Mouse (Mus musculus) liver, embryonic 14.5 days (tissue): ENCODE measurements around the gene Nckipsd. TPM values are rescaled to one million over a fixed set of nuclear protein-coding genes. Genes with fewer than 3 reads are reported as not detected.

Experiments
- ATAC-seq: fragments of 200-750 bp; cut with Nextera tagmentation; 2 replicates; pipeline ENCODE4 v1.8.0; 2017; ENCODE audit warnings: moderate number of reproducible peaks, mild to moderate bottlenecking, moderate library complexity; ENCODE audit not compliant: insufficient read depth
- DNase-seq, 3 experiments: peaks; one replicate each; pipeline ENCODE4 v3.0.0-alpha.2; 2012 to 2013; ENCODE audit warnings: low read depth in 3 of 3, low spot score in 3 of 3
- H3K27ac ChIP-seq: fragments of 300-500 bp; sonication (generic); 2 replicates; pipeline ENCODE4 v1.5.1; 2014; ENCODE audit warnings: moderate library complexity, mild to moderate bottlenecking, control low read depth, inconsistent platforms
- H3K27me3 ChIP-seq: fragments of 300-500 bp; sonication (generic); 2 replicates; pipeline ENCODE4 v1.6.1; 2014; ENCODE audit warnings: mild to moderate bottlenecking, low read length, moderate library complexity; ENCODE audit not compliant: control insufficient read depth, insufficient read depth
- H3K36me3 ChIP-seq: fragments of 300-500 bp; sonication (generic); replicated peaks from 2 replicates; pipeline ENCODE4 v1.6.1; 2014; ENCODE audit warnings: low read depth; ENCODE audit not compliant: control insufficient read depth, insufficient read depth
- H3K4me1 ChIP-seq, 2 experiments: fragments of 200-500 bp in 1 of 2; fragments of 300-500 bp in 1 of 2; sonication (generic) in 1 of 2; replicated peaks; 2 replicates each; pipeline ENCODE4 v1.6.1; 2012 to 2014; ENCODE audit warnings: antibody characterized with exemption in 1 of 2, inconsistent platforms in 1 of 2, low read length in 1 of 2; ENCODE audit not compliant: control insufficient read depth in 2 of 2, insufficient read depth in 2 of 2
- H3K4me2 ChIP-seq: fragments of 300-500 bp; sonication (generic); 2 replicates; pipeline ENCODE4 v1.6.1; 2014; ENCODE audit warnings: low read depth, mild to moderate bottlenecking, control low read depth, moderate library complexity
- H3K4me3 ChIP-seq, 2 experiments: fragments of 200-500 bp in 1 of 2; fragments of 300-500 bp in 1 of 2; sonication (generic) in 1 of 2; 2 replicates each; pipeline ENCODE4 v1.5.1; 2012 to 2014; ENCODE audit warnings: low read depth in 2 of 2, low read length in 2 of 2, mild to moderate bottlenecking in 2 of 2, control low read depth in 1 of 2, inconsistent platforms in 1 of 2, moderate library complexity in 1 of 2; ENCODE audit not compliant: insufficient read depth in 1 of 2
- H3K9ac ChIP-seq: fragments of 300-500 bp; sonication (generic); replicated peaks from 2 replicates; pipeline ENCODE4 v1.6.1; 2014; ENCODE audit warnings: mild to moderate bottlenecking, control low read depth, moderate library complexity
- H3K9me3 ChIP-seq: fragments of 300-500 bp; sonication (generic); 2 replicates; pipeline ENCODE4 v1.6.1; 2016; ENCODE audit warnings: low read length, mixed read lengths; ENCODE audit not compliant: control insufficient read depth
- CTCF ChIP-seq: IDR thresholded peaks from 2 replicates; pipeline ENCODE4 v1.5.1; 2016; ENCODE audit warnings: antibody characterized with exemption, low read depth, control low read depth
- EP300 ChIP-seq: IDR thresholded peaks from 2 replicates; pipeline ENCODE4 v1.6.1; 2016; ENCODE audit warnings: antibody characterized with exemption, low read depth
- WGBS: fragments of 180-500 bp; shearing (Covaris S2); extraction: QIAGEN DNeasy Blood & Tissue Kit; methylation state at CpG from one replicate; pipeline ENCODE4 v1.1.7; 2014; ENCODE audit not compliant: insufficient replicate concordance; 5-methylcytosine and 5-hydroxymethylcytosine counted together
- polyA plus RNA-seq, 2 experiments: library from polyadenylated mRNA; depleted of rRNA in 1 of 2; stranded (reverse) in 1 of 2; unstranded in 1 of 2; fragments of >200 nt; fragmentation: Nextera tagmentation in 1 of 2; extraction: Ambion mirVana in 1 of 2; gene quantifications; 2 replicates each; pipeline versions ENCODE4 v1.2.1 to v1.2.3; 2012 to 2014

Gene Nckipsd
- polyA plus RNA-seq, 2 experiments, result 3.2 to 3.4 TPM

DNA sequence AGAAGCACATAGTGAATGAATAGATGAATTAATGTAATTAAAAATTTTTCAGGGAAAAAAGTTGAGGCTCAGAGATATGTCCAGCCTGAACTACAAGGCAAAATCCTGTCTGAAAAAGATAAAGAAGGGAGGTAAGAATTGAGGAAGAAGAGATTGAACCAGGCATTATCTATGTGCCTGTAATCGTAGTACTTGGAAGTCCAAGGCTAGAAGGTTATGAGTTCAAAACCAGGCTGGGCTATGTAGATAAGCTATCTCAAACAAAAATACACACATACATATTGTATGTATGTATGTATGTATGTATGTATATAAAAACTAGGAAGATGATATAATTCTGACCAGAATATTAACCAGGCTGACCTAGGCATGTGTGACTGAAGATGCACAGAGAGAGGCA is 15.9 kb upstream of the Nckipsd start:
- ATAC-seq, result peak; percentile 44; the same call in 1 of the 2 replicates
- H3K4me1 ChIP-seq, result peaks cover 54 to 59% of the 10 kb centered on the region in 2 experiments

GRCm38 (mm10) chr9:108792730-108793129 is 15.4 kb upstream of the Nckipsd start:
- Histone ChIP-seq H3K9me3 (no peaks in the 10 kb centered on the region), H3K27me3 (no peaks in the 10 kb centered on the region), H3K4me2 (peak overlapping the region; percentile 22; the same call in 1 of the 2 replicates), H3K4me1 (peaks cover 54 to 59% of the 10 kb centered on the region in 2 experiments), H3K27ac (peak overlapping the region; percentile 38; the same call in 1 of the 2 replicates), H3K36me3 (peaks cover 21% of the 10 kb centered on the region), H3K4me3 (no peak overlapping the region), H3K9ac (no peak overlapping the region)
- ATAC-seq (no peak), DNase-seq (no peak)
- TF ChIP-seq CTCF, result no peak
- TF ChIP-seq EP300, result no peak
- 28% methylated on average over 3 of the region's 3 CpGs for WGBS

More for the DNA sequence above, 15.9 kb upstream of the Nckipsd start:
- Histone ChIP-seq H3K4me2 (peak overlapping the region; percentile 22; the same call in 1 of the 2 replicates), H3K36me3 (peaks cover 17% of the 10 kb centered on the region), H3K27ac (peak overlapping the region; percentile 38; the same call in 1 of the 2 replicates), H3K4me3 (no peak overlapping the region), H3K9ac (no peak overlapping the region), H3K27me3 (no peaks in the 10 kb centered on the region), H3K9me3 (no peaks in the 10 kb centered on the region)
- WGBS, result 13% methylated on average over 1 of the region's 1 CpGs
- TF ChIP-seq CTCF (no peak), EP300 (peak; percentile 71)
- peak; percentile 41 to 62 (median 53) for DNase-seq

DNA sequence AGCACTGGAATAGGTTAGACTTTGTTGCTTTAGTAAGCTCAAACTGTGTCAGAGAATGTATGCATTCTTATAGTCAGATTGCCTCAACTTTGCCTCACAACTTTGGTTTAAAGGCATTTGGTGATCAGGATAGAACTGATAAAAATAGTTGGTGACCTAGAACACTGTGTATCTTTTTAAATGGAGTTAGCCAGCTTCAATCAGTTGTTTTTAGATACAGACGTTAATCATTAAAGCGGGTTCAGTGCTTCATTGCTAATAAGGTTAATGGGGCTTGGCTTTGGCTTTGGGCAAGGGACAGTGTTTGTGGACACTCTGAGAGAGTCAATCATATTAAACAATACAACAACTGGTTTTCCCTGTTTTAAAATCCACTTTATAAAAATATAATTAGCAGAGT is 12.9 kb upstream of the Nckipsd start:
- Histone ChIP-seq H3K9me3 (no peaks in the 10 kb centered on the region), H3K4me1 (peaks cover 54% of the 10 kb centered on the region in 2 experiments), H3K36me3 (peaks cover 40% of the 10 kb centered on the region), H3K27ac (peak overlapping the region; percentile 66), H3K27me3 (no peaks in the 10 kb centered on the region), H3K4me3 (no peak overlapping the region), H3K4me2 (peak overlapping the region; percentile 69), H3K9ac (peak overlapping the region; percentile 29; the same call in 1 of the 2 replicates)
- WGBS, result 51% methylated on average over 2 of the region's 2 CpGs
- TF ChIP-seq EP300 (no peak), CTCF (no peak)
- ATAC-seq, result peak; percentile 17; the same call in 1 of the 2 replicates
- no peak for DNase-seq

- H3K4me2 ChIP-seq, result peak overlapping the region; percentile 69
- peaks cover 44% of the 10 kb centered on the region for H3K36me3 ChIP-seq
- peak; percentile 80 to 83 (median 80) for DNase-seq
- 29% methylated on average over 11 of the region's 11 CpGs for WGBS
- H3K27ac ChIP-seq, result peak overlapping the region; percentile 34
- H3K27me3 ChIP-seq, result no peaks in the 10 kb centered on the region
- peak overlapping the region; percentile 14; the same call in 1 of the 2 replicates for H3K9ac ChIP-seq
- TF ChIP-seq EP300 (no peak; the same call in 1 of the 2 replicates), CTCF (peak; percentile 25)
- ATAC-seq, result peak; percentile 96
- H3K4me3 ChIP-seq, result peak overlapping the region; percentile 47 to 60
- no peaks in the 10 kb centered on the region for H3K9me3 ChIP-seq
- peaks cover 54% of the 10 kb centered on the region in 2 experiments for H3K4me1 ChIP-seq
These were observed 12.4 kb upstream of the Nckipsd start for GRCm38 (mm10) chr9:108795762-108796161.

- H3K4me2 ChIP-seq, result peak overlapping the region; percentile 69
- WGBS, result 87% methylated on average over 4 of the region's 4 CpGs
- H3K9me3 ChIP-seq, result no peaks in the 10 kb centered on the region
- DNase-seq (no peak), ATAC-seq (no peak)
- H3K27ac ChIP-seq, result peak overlapping the region; percentile 35
- no peaks in the 10 kb centered on the region for H3K27me3 ChIP-seq
- peaks cover 49% of the 10 kb centered on the region for H3K36me3 ChIP-seq
- H3K4me1 ChIP-seq, result peaks cover 49 to 53% of the 10 kb centered on the region in 2 experiments
- no peak for TF ChIP-seq CTCF
- no peak for TF ChIP-seq EP300
- H3K4me3 ChIP-seq, result peak overlapping the region in 1 of 2 experiments; percentile 47; a peak in 2 of 4 replicates
- H3K9ac ChIP-seq, result no peak overlapping the region; the same call in 1 of the 2 replicates
These were observed 11.7 kb upstream of the Nckipsd start for GRCm38 (mm10) chr9:108796351-108796981.
